Mouse (Mus musculus) lung, adult 2 months (tissue): ENCODE measurements around the gene Dnmt3l.

ENCODE experiments used
- CTCF ChIP-seq: fragments of 200-500 bp; IDR thresholded peaks from 2 replicates; pipeline ENCODE4 v1.5.1; 2011; ENCODE audit warnings: mild to moderate bottlenecking, low read length, control low read depth; ENCODE audit not compliant: insufficient read depth
- POLR2A ChIP-seq: fragments of 200-500 bp; IDR thresholded peaks from 2 replicates; pipeline ENCODE4 v1.6.1; 2011; ENCODE audit warnings: low read depth, mild to moderate bottlenecking, control low read depth, low read length, borderline replicate concordance; ENCODE audit errors: extremely low read depth

DNA sequence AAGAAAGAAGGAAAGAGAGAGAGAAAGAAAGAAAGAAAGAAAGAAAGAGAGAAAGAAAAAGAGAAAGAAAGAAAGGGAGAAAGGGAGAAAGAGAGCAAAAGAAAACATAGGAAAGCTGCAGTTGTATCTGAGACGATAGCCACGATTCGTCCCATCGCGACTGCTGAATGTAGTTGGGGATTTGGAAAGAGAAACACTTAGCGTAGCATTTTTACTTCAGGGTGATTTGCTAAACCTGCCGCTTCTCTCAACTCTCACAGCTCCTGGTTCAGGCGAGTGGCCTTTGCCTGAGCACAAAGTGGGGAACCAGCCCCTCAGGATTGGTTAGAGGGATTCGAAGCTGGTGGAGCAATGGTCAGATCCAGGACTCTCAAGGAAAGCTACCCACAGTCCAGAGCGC lies 31.4 kb upstream of the Dnmt3l start:
- TF ChIP-seq CTCF (no peak), POLR2A (no peak)
